Mouse (Mus musculus) activated CD4-positive, CD25-positive, alpha-beta regulatory T cell (primary cell): ENCODE results near the gene Tmem240. TPM values are rescaled to one million over a fixed set of nuclear protein-coding genes. Genes with fewer than 3 reads are reported as not detected.

ENCODE experiments used
- polyA plus RNA-seq, 2 experiments: library from polyadenylated mRNA; unstranded; fragments of 100-300 nt; shearing (Covaris generic); gene quantifications; one replicate each; pipeline ENCODE4 v1.2.1; 2017

The Tmem240 gene
- 1 to 10 TPM; 1.2 to 1.5 TPM for polyA plus RNA-seq

GRCm38 (mm10) chr4:155734350-155734941, at the start of gene Tmem240:
Gene Tmem240, plus strand, starts transcription at chr4:155734800.

GRCm38 (mm10) chr4:155694111-155694481, 40.5 kb upstream of the Tmem240 start, which contains the start of gene Fndc10:
Gene Fndc10, plus strand, starts transcription at chr4:155694342.

GRCm38 (mm10) chr4:155704721-155705591, 29.6 kb upstream of the Tmem240 start, which contains the start of gene Ssu72:
Gene Ssu72, plus strand, starts transcription at chr4:155704800.

GRCm38 (mm10) chr4:155760613-155761355, 26.2 kb downstream of the Tmem240 start, which contains the start of gene Atad3a:
Gene Atad3a, minus strand, starts transcription at chr4:155761093.

GRCm38 (mm10) chr4:155774280-155774754, 39.7 kb downstream of the Tmem240 start, which contains the start of gene Vwa1:
Gene Vwa1, minus strand, starts transcription at chr4:155774698.

GRCm38 (mm10) chr4:155785819-155786218, 51.2 kb downstream of the Tmem240 start, which contains the start of gene Tmem88b:
Gene Tmem88b, minus strand, starts transcription at chr4:155785874.

GRCm38 (mm10) chr4:155790021-155790489, 55.5 kb downstream of the Tmem240 start, which contains the start of gene Ankrd65:
Gene Ankrd65, plus strand, starts transcription at chr4:155790439.

Other genes starting within 250 kb of the Tmem240 start
- 100 to 1,000 TPM; 375 to 448 TPM for gene Gnb1, start 243.4 kb upstream of the Tmem240 start, polyA plus RNA-seq
- gene Nadk, start 172.4 kb upstream of the Tmem240 start, polyA plus RNA-seq, result 100 to 1,000 TPM in 1 of 2 experiments, 10 to 100 TPM in 1; 95.0 to 127 TPM
- 10 to 100 TPM in 1 of 2 experiments, 1 to 10 TPM in 1; 8.8 to 10.8 TPM for gene Slc35e2, start 133.4 kb upstream of the Tmem240 start, polyA plus RNA-seq
- 100 to 1,000 TPM; 107 to 146 TPM for gene Cdk11b, start 109.9 kb upstream of the Tmem240 start, polyA plus RNA-seq
- gene Gm10563, start 89.4 kb upstream of the Tmem240 start, polyA plus RNA-seq, result not detected
- 1 to 10 TPM in 1 of 2 experiments, under 1 TPM in 1; 0.26 to 1.1 TPM for gene Mmp23, start 81.4 kb upstream of the Tmem240 start, polyA plus RNA-seq
- gene Mib2, start 65.6 kb upstream of the Tmem240 start, polyA plus RNA-seq, result 10 to 100 TPM; 21.5 to 27.7 TPM
- gene Fndc10, start 40.5 kb upstream of the Tmem240 start, polyA plus RNA-seq, result 10 to 100 TPM in 1 of 2 experiments, 1 to 10 TPM in 1; 7.2 to 41.1 TPM
- 100 to 1,000 TPM; 177 to 184 TPM for gene Ssu72, start 30.0 kb upstream of the Tmem240 start, polyA plus RNA-seq
- gene Atad3a, start 26.3 kb downstream of the Tmem240 start, polyA plus RNA-seq, result 10 to 100 TPM; 45.1 to 52.5 TPM
- under 1 TPM in 1 of 2 experiments, not detected in 1; 0.25 TPM for gene Vwa1, start 39.9 kb downstream of the Tmem240 start, polyA plus RNA-seq
- gene Tmem88b, start 51.1 kb downstream of the Tmem240 start, polyA plus RNA-seq, result under 1 TPM in 1 of 2 experiments, not detected in 1; 0.05 TPM
- under 1 TPM in 1 of 2 experiments, not detected in 1; 0.66 TPM for gene Ankrd65, start 55.6 kb downstream of the Tmem240 start, polyA plus RNA-seq
- gene Mrpl20, start 68.1 kb downstream of the Tmem240 start, polyA plus RNA-seq, result 100 to 1,000 TPM; 139 to 192 TPM
- 100 to 1,000 TPM; 248 to 258 TPM for gene Ccnl2, start 77.7 kb downstream of the Tmem240 start, polyA plus RNA-seq
- 100 to 1,000 TPM; 185 to 200 TPM for gene Aurkaip1, start 96.5 kb downstream of the Tmem240 start, polyA plus RNA-seq
- 1 to 10 TPM; 1.3 to 2.7 TPM for gene Mxra8, start 104.9 kb downstream of the Tmem240 start, polyA plus RNA-seq
- 10 to 100 TPM; 38.5 to 41.0 TPM for gene Dvl1, start 112.6 kb downstream of the Tmem240 start, polyA plus RNA-seq
- under 1 TPM; 0.37 to 0.61 TPM for gene Tas1r3, start 128.6 kb downstream of the Tmem240 start, polyA plus RNA-seq
- 10 to 100 TPM; 13.6 to 15.3 TPM for gene Cptp, start 134.6 kb downstream of the Tmem240 start, polyA plus RNA-seq
- 100 to 1,000 TPM in 1 of 2 experiments, 10 to 100 TPM in 1; 98.2 to 112 TPM for gene Ints11, start 134.7 kb downstream of the Tmem240 start, polyA plus RNA-seq
- 10 to 100 TPM; 22.5 to 39.9 TPM for gene Pusl1, start 157.0 kb downstream of the Tmem240 start, polyA plus RNA-seq
- gene Acap3, start 157.0 kb downstream of the Tmem240 start, polyA plus RNA-seq, result 10 to 100 TPM; 16.0 to 29.5 TPM
- gene Ube2j2, start 209.0 kb downstream of the Tmem240 start, polyA plus RNA-seq, result 100 to 1,000 TPM; 140 to 160 TPM
- gene C1qtnf12, start 227.5 kb downstream of the Tmem240 start, polyA plus RNA-seq, result 10 to 100 TPM; 15.8 to 29.0 TPM